Mouse (Mus musculus) intestine, embryonic 16.5 days (tissue): ENCODE data around the gene E130309D02Rik. TPM values are rescaled to one million over a fixed set of nuclear protein-coding genes. Genes with fewer than 3 reads are reported as not detected.

Experiments used
- ATAC-seq: fragments of 200-750 bp; cut with Nextera tagmentation; 2 replicates; pipeline ENCODE4 v1.8.0; 2017; ENCODE audit warnings: moderate TSS enrichment, moderate library complexity
- H3K27ac ChIP-seq: fragments of 300-500 bp; sonication (generic); 2 replicates; pipeline ENCODE4 v1.5.1; 2014; ENCODE audit warnings: mild to moderate bottlenecking, low read length
- H3K27me3 ChIP-seq: fragments of 300-500 bp; sonication (generic); replicated peaks from 2 replicates; pipeline ENCODE4 v1.6.1; 2014; ENCODE audit warnings: low read length, control low read depth, mixed read lengths; ENCODE audit not compliant: control insufficient read depth, insufficient read depth
- H3K36me3 ChIP-seq: fragments of 300-500 bp; sonication (generic); 2 replicates; pipeline ENCODE4 v1.6.1; 2014; ENCODE audit warnings: low read length, control low read depth; ENCODE audit not compliant: control insufficient read depth, insufficient read depth
- H3K4me1 ChIP-seq: fragments of 300-500 bp; sonication (generic); 2 replicates; pipeline ENCODE4 v1.6.1; 2014; ENCODE audit warnings: low read length, control low read depth, mixed read lengths; ENCODE audit not compliant: control insufficient read depth, insufficient read depth
- H3K4me2 ChIP-seq: fragments of 300-500 bp; sonication (generic); 2 replicates; pipeline ENCODE4 v1.6.1; 2014; ENCODE audit warnings: low read depth, low read length, control low read depth
- H3K4me3 ChIP-seq: fragments of 300-500 bp; sonication (generic); 2 replicates; pipeline ENCODE4 v1.5.1; 2014; ENCODE audit warnings: mild to moderate bottlenecking, low read length
- H3K9ac ChIP-seq: fragments of 300-500 bp; sonication (generic); 2 replicates; pipeline ENCODE4 v1.6.1; 2014; ENCODE audit warnings: low read depth, low read length
- H3K9me3 ChIP-seq: fragments of 300-500 bp; sonication (generic); 2 replicates; pipeline ENCODE4 v1.6.1; 2016; ENCODE audit warnings: low read length, control low read depth; ENCODE audit not compliant: control insufficient read depth
- WGBS: fragments of 180-500 bp; shearing (Covaris S2); extraction: QIAGEN DNeasy Blood & Tissue Kit; methylation state at CpG from one replicate; pipeline ENCODE4 v1.1.7; 2014; 5-methylcytosine and 5-hydroxymethylcytosine counted together
- polyA plus RNA-seq: library from polyadenylated mRNA; unstranded; fragments of >200 nt; fragmentation: Nextera tagmentation; extraction: Ambion mirVana; gene quantifications from 2 replicates; pipeline ENCODE4 v1.2.1, GENCODE M21; 2015

The E130309D02Rik gene
- polyA plus RNA-seq, 1 experiment from 2014 or later, result 30.0 TPM

DNA sequence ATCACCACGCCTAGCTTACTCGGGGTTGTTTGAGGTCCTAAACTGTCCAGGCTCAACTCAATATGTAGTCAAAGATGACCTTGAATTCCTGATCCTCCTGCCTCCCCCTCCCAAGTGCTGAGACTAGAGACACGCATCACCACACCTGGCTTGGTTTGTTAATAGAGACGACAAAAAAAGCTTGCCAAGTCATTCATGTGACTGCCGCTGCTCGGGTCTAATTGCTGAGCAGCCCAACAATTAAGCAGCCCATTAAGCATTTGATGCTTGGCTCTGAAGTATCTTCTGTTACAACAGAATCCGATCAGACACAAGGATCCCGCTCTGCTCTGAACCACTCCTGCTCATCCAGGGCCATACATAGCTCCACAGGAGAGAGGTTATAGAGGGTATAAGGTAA, 31.2 kb upstream of the E130309D02Rik start:
- ATAC-seq, result no peak
- no peak overlapping the region for H3K4me2 ChIP-seq

DNA sequence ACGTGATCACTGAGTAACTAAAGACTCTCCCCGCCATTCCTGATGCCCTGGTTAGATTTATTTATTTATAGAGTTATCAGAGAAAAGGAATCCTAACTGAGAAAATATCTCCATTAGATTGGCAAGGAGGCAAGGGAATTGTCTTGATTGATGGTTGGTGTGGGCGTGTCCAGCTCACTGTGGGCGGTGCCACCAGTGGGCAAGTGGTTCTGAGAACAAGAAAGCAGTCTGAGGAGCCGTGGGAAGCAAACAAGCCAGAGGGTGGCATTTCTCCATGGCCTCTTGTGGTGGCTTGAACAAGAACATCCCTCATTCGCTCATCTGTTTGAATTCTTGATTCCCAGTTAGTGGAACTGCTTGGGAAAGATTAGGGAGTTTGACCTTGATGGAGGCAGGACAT, 24.4 kb upstream of the E130309D02Rik start:
- no peak for ATAC-seq
- H3K36me3 ChIP-seq, result no peaks in the 10 kb centered on the region
- 44% methylated on average over 6 of the region's 6 CpGs for WGBS

More for the DNA sequence above, 31.2 kb upstream of the E130309D02Rik start:
- Histone ChIP-seq H3K4me3 (no peak overlapping the region), H3K9me3 (peaks cover 3% of the 10 kb centered on the region; the same call in 1 of the 2 replicates), H3K27me3 (no peaks in the 10 kb centered on the region), H3K27ac (no peak overlapping the region), H3K36me3 (no peaks in the 10 kb centered on the region), H3K9ac (no peak overlapping the region), H3K4me1 (no peaks in the 10 kb centered on the region)
- 68% methylated on average over 8 of the region's 8 CpGs for WGBS

DNA sequence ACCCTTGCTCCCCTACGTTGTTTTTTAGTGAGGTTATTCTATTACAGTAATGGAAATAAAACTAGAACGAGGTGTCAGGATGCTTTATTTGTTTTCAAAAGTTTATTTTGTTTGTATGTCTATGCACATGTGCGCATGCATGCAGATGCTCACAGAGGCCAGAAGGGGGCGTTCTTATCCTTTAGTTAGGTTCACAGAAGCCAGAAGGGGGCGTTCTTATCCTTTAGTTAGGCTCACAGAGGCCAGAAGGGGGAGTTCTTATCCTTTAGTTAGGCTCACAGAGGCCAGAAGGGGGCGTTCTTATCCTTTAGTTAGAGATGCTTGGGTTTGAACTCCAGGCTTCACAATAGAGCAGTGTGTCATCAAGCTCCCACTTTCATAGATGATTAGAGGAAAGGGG, 21.4 kb upstream of the E130309D02Rik start:
- H3K4me2 ChIP-seq, result no peak overlapping the region
- no peaks in the 10 kb centered on the region for H3K36me3 ChIP-seq
- WGBS, result 60% methylated on average over 6 of the region's 6 CpGs
- no peaks in the 10 kb centered on the region for H3K9me3 ChIP-seq
- H3K27ac ChIP-seq, result no peak overlapping the region
- H3K4me3 ChIP-seq, result no peak overlapping the region
- ATAC-seq, result no peak
- 0 out of 2 replicates have a peak, but pooled peaks cover 3% of the 10 kb centered on the region for H3K27me3 ChIP-seq
- H3K4me1 ChIP-seq, result no peaks in the 10 kb centered on the region
- no peak overlapping the region for H3K9ac ChIP-seq

More for the DNA sequence above, 24.4 kb upstream of the E130309D02Rik start:
- Histone ChIP-seq H3K27me3 (no peaks in the 10 kb centered on the region), H3K27ac (no peak overlapping the region), H3K4me1 (no peaks in the 10 kb centered on the region), H3K9me3 (no peaks in the 10 kb centered on the region), H3K4me2 (no peak overlapping the region), H3K9ac (no peak overlapping the region), H3K4me3 (no peak overlapping the region)

DNA sequence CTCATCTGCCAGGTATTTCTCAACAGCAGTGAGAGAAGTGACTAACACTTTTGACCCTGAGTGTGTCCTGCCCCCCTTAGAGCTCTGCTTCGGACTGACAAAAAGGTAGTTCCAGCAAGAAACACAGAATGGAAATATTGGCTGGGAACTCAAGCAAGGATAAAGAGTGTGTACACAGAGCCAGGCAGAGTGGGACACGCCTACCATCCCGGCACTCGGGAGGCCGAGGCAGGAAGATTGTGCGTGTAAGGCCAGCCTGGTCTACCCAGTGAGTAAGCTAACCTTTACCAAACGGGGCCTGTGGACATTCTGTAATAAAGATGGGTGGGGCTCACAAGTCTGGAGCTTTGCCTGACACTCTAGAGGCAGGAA, 19.9 kb upstream of the E130309D02Rik start:
- WGBS, result 63% methylated on average over 7 of the region's 7 CpGs
- Histone ChIP-seq H3K9ac (no peak overlapping the region), H3K4me2 (no peak overlapping the region), H3K4me1 (0 out of 2 replicates have a peak, but pooled peaks cover under 1% of the 10 kb centered on the region), H3K36me3 (no peaks in the 10 kb centered on the region), H3K27ac (no peak overlapping the region), H3K27me3 (0 out of 2 replicates have a peak, but pooled peaks cover 3% of the 10 kb centered on the region), H3K4me3 (no peak overlapping the region), H3K9me3 (no peaks in the 10 kb centered on the region)
- ATAC-seq, result no peak

DNA sequence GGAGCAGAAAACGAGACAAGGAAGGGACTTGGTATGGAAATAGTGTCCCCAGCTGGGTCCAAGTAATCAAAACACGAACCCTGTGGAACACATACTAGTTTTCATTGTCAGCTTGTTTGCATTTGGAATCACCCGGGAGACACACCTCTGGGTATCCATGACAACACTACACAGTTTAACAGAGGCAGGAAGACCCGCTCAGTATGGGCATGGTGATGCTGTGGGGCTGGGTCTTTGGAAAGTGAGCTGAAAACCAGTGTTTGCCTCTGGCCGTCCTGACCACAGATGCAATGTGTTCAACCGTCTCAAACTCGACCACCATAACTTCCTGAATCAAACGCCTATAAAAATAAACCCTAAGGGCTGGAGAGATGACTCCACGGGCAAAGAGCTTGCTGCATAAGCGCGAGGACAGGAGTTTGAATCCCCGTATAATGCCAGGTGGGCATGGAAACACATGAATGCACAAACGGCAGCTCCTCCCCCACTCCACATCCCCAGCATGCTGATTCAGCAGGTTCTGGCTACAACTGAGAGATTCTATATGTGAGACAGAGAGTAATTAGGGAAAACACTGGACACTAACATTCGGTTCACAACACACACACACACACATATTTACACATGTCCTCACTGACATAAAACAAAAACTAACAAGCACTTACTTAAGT, 19.4 kb upstream of the E130309D02Rik start:
- no peak for ATAC-seq
- H3K4me2 ChIP-seq, result no peak overlapping the region

DNA sequence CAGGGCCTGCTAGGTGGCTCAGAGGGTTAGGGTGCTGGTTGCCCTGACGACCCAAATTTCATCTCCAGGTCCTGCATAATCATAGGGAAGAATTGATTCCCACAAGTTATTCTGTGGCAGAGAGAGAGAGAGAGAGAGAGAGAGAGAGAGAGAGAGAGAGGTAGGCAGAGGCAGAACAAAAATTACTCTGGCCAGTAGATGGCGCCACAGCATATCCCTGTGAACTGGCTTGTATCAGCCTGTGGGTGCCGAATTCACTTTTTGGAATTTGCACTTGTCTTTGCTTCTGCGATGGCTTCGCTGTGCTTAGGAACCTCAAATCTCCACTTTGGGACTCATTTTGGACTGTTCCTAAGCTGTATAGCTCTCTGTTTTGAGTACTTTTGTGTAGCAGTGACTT, 18.7 kb upstream of the E130309D02Rik start:
- 12% methylated on average over 5 of the region's 5 CpGs for WGBS
- Histone ChIP-seq H3K9me3 (no peaks in the 10 kb centered on the region), H3K27me3 (0 out of 2 replicates have a peak, but pooled peaks cover 3% of the 10 kb centered on the region), H3K4me3 (no peak overlapping the region), H3K36me3 (no peaks in the 10 kb centered on the region), H3K9ac (no peak overlapping the region), H3K4me2 (peak overlapping the region; percentile 26; the same call in 1 of the 2 replicates), H3K4me1 (0 out of 2 replicates have a peak, but pooled peaks cover 5% of the 10 kb centered on the region), H3K27ac (no peak overlapping the region)
- ATAC-seq, result no peak

More for the DNA sequence above, 19.4 kb upstream of the E130309D02Rik start:
- Histone ChIP-seq H3K4me3 (no peak overlapping the region), H3K4me1 (0 out of 2 replicates have a peak, but pooled peaks cover 5% of the 10 kb centered on the region), H3K9me3 (no peaks in the 10 kb centered on the region), H3K27me3 (0 out of 2 replicates have a peak, but pooled peaks cover 3% of the 10 kb centered on the region), H3K27ac (no peak overlapping the region), H3K36me3 (no peaks in the 10 kb centered on the region), H3K9ac (no peak overlapping the region)
- 70% methylated on average over 14 of the region's 14 CpGs for WGBS

DNA sequence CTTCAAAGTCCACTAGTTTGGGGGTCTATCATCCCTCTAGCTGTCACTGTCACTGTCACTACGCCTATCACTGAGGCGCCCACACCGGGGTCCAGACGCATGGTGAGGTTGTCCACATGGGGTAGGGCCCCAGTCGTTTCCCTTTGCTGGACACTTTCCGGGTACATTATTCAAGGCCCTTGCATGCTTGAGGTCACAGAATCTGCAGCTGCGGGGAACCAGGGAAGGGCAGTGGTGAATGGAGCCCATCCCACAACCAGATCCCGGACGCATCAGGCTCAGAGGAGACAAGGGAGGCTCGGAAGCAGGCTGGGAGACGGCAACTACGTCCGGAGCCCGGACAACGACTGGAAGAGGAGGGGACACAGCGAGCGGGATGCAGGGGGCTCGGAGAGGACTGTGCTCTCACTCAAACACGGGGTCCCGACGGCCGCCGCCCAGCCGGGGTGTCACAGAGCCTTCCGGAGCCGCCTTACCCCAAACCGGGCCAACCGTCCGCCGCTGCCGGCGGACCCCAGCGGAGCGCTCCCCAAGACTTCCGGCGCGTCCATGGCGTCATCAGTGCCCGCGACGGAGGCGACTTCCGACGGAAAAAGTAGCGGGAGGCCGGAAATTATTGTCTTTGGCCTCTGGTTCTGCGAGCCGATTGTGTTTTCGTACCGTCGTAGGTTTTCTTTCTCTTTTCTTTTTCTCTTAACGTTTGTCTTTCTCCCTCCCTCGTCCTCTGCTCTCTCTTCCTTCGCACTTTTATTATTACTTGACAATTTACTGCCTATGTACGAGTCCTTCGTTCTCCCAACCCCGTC, 13.7 kb upstream of the E130309D02Rik start, which contains the start of gene Zdhhc4:
Zdhhc4 (minus strand) TSS at position 567 of the 806 bp plus-strand sequence.
- ATAC-seq, result peak; percentile 87
- Histone ChIP-seq H3K4me2 (peak within 1 kb of the TSS; percentile 70), H3K9me3 (no peaks in the 10 kb centered on the region), H3K36me3 (peaks cover 18% of the 10 kb centered on the region), H3K9ac (peak within 1 kb of the TSS; percentile 87), H3K4me1 (peaks cover 13% of the 10 kb centered on the region), H3K27me3 (no peaks in the 10 kb centered on the region), H3K27ac (peak within 1 kb of the TSS; percentile 38; the same call in 1 of the 2 replicates), H3K4me3 (peak within 1 kb of the TSS; percentile 69)
- WGBS, result under 1% methylated on average over 57 of the region's 57 CpGs

DNA sequence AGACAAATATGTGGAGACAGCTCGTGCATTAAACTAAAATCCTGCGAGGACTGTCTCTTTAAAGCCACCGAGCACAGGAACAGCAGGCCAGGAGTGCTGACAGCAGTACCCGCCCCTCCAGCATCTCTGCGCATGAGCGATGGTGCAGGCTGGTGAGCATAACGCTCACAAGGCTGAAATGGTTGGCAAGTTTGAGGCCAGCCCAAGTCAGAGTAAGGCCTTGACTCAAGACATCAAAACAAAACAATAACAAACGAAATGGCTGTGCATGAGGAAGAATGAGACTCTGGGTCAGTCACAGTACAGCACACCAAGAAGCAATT, 2.1 kb upstream of the E130309D02Rik start:
- Histone ChIP-seq H3K27ac (no peak overlapping the region), H3K36me3 (peaks cover 20% of the 10 kb centered on the region), H3K4me3 (no peak overlapping the region), H3K4me1 (peaks cover 15% of the 10 kb centered on the region), H3K9ac (no peak overlapping the region), H3K4me2 (no peak overlapping the region), H3K27me3 (no peaks in the 10 kb centered on the region), H3K9me3 (no peaks in the 10 kb centered on the region)
- no peak for ATAC-seq
- 88% methylated on average over 8 of the region's 8 CpGs for WGBS

DNA sequence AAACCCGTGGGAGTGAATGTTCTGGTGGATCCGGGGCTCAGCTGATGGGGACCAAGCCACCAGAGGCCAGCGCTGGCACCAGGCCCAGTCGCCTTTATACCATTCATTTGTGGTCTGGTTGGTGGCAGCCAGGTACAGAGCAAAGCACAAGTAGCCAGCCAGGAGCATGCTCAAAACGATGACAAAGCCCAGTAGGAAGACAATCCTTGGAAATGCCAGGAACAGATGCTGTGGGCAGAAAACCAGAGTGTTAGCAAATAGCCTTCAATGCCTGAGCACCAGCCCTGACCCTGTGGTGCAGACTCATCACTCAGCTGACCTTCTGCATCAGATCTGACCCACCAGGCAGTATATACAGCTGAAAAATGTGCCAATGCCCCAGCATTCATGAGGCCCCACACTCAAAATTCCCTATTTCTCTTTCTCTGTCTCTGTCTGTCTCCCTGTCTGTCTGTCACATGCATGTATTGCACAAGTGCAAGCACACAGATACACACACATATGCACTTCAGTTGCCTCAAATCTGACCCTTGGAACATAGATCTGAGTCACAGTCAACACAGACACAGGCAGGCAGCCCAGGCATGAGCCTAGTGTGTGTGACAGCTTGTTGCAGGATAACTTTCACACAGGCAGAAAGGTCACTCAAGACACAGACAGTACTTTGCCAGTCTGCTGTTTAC, 1.6 kb upstream of the E130309D02Rik start:
- no peaks in the 10 kb centered on the region for H3K27me3 ChIP-seq
- no peak for ATAC-seq
- WGBS, result 94% methylated on average over 5 of the region's 5 CpGs
- no peak overlapping the region for H3K4me3 ChIP-seq
- H3K36me3 ChIP-seq, result peaks cover 15% of the 10 kb centered on the region
- H3K27ac ChIP-seq, result no peak overlapping the region
- no peak overlapping the region for H3K9ac ChIP-seq
- no peaks in the 10 kb centered on the region for H3K9me3 ChIP-seq
- H3K4me1 ChIP-seq, result peaks cover 15% of the 10 kb centered on the region
- no peak overlapping the region for H3K4me2 ChIP-seq
